Mouse (Mus musculus): ENCODE measurements around the gene Pgpep1.

The Pgpep1 gene

DNA sequence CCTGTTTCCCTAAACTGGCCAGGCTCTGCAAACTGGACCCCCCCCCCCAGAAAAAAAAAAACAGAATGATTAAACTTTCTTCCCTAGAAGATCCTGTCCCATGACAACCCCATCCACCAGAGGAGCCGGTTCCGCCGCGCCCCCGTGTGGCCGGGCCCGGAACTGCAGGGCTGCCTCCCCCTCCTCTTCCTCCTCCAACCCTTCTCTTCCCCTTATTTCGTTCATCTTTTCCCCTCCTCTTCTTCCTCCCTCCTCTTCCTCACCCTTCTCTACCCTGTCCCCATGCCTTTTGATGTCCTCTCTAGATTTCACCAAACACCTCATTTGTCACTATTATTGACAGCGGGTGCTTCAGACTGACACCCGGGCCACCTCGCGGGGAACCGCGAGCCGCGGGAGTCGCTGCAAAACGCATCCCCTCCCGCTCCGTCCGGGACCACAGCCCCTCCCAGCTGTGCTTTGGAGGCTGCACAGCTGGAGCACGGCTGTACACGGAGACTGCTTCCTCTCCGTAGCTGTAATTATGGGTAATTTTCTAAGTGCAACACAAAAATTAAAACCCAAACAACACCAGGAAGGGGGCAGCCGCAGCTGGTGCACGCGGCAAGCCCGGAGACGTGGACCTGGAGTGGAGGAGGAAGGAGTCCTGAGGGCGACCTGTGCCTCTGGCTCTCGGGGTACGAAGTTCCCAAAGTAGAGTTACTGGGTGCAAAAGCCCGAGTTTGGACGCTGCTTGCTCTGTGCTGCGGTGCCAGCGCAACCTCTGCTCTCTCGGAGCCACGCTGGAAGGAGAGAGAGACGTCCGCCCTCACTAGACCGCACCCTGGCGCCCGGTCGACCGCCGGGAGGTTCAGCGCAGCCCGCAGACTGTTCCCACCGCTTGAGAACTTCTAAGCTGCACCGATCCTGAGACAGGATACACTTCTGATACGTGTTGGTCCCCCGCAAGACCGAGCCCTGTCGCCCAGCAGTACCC, 49.1 kb downstream of the Pgpep1 start:
- peaks cover 65% of the 10 kb centered on the region for H3K4me1 ChIP-seq (replicated peaks; ENCODE audit: low read depth, low read length)
- H3K9me3 ChIP-seq (ENCODE audit: low read length) = no peaks in the 10 kb centered on the region
- TF ChIP-seq CTCF (conservative IDR thresholded peaks at IDR 0.05; ENCODE audit: low read length) (peak; percentile 92), NANOG (IDR thresholded peaks at IDR 0.05; ENCODE audit: borderline replicate concordance, low read length) (no peak), POU5F1 (IDR thresholded peaks at IDR 0.05; ENCODE audit: borderline replicate concordance, low read length) (no peak)
- H3K27me3 ChIP-seq (ENCODE audit: insufficient read depth, low read length) = peaks cover 10% of the 10 kb centered on the region
- H3K36me3 ChIP-seq (ENCODE audit: insufficient read depth, low read length) = no peaks in the 10 kb centered on the region; the same call in 1 of the 2 replicates
- H3K4me3 ChIP-seq (replicated peaks; ENCODE audit: low read length) = peak overlapping the region; percentile 93

DNA sequence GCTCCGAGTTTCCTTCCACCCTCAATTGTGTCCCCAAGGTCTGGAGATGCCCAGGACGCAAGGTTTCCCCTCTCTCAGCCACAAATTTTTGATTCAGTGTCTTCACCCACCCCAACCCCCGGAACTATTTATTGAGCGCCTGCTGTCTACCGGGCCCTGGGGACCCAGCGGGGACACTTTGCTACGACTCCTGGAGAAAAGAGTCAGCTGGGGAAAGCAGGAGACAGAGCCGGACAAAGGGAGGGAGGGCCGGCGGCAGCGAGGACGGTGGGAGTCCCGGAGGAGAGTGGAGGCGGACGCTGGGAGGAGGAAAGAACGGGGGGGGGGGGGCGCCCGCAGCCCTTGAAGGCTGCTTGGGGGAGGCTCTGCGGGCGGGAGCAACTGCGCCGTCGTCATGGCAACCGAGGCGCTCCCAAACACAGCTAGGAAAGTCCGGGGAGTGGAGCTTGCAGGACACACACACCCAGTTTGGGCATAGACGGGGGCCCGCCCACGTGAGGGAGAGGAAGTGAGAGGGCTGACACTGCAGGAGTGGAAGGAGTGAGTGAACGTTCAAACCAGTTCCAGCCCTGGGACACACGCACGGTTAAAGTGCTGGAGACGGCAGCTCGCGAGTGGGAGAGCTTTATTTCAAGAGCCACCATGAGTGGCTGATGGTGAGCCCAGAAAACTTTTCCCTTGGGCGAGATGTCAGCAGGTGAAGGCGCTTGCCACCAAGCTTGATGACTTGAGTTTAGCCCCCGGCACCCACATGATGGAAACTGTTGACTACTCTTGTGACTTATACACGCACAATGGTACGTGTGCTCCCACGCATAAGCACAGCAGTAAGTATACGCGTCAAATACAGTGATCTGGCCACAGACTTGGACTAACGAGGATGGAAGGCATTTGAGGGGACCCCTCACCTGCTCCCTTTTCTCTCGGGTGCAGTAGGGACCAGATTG, 50.1 kb downstream of the Pgpep1 start:
- TF ChIP-seq NANOG (IDR thresholded peaks at IDR 0.05; ENCODE audit: borderline replicate concordance, low read length) = no peak
- TF ChIP-seq POU5F1 (IDR thresholded peaks at IDR 0.05; ENCODE audit: borderline replicate concordance, low read length) = no peak
- TF ChIP-seq CTCF (conservative IDR thresholded peaks at IDR 0.05; ENCODE audit: low read length) = no peak
- Histone ChIP-seq H3K36me3 (ENCODE audit: insufficient read depth, low read length) (peaks cover 6% of the 10 kb centered on the region), H3K27me3 (ENCODE audit: insufficient read depth, low read length) (peaks cover 10% of the 10 kb centered on the region), H3K4me1 (replicated peaks; ENCODE audit: low read depth, low read length) (peaks cover 69% of the 10 kb centered on the region), H3K9me3 (ENCODE audit: low read length) (no peaks in the 10 kb centered on the region), H3K4me3 (replicated peaks; ENCODE audit: low read length) (peak overlapping the region; percentile 93)

DNA sequence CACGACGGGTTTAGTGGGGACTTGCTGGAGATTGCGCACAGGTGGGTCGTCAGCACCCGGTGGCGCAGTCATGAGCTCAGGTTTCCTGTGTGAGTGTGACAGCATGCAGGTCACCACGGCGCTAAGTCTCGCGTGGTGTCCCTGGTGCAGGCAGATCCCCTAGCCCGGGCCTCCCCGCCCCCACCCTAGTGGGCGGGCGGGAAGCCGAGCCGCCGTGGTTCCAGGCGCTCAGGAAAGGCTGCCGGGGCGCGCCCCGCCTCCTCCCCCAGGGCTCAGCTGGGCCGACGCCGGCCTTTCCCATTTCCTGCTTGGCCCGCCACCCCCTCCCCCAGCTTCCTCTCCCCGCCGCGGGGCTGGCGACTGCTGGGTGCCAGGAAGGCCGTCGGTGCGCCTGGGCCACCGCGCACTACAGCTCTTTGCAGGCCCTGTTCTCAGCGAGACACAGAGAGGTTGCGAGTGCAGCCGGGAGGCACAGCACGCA, 50.8 kb downstream of the Pgpep1 start:
- peak overlapping the region; percentile 93 for H3K4me3 ChIP-seq (replicated peaks; ENCODE audit: low read length)
- peaks cover 76% of the 10 kb centered on the region for H3K4me1 ChIP-seq (replicated peaks; ENCODE audit: low read depth, low read length)
- H3K36me3 ChIP-seq (ENCODE audit: insufficient read depth, low read length) = peaks cover 13% of the 10 kb centered on the region
- no peaks in the 10 kb centered on the region for H3K9me3 ChIP-seq (ENCODE audit: low read length)
- TF ChIP-seq CTCF (conservative IDR thresholded peaks at IDR 0.05; ENCODE audit: low read length) (no peak), NANOG (IDR thresholded peaks at IDR 0.05; ENCODE audit: borderline replicate concordance, low read length) (no peak), POU5F1 (IDR thresholded peaks at IDR 0.05; ENCODE audit: borderline replicate concordance, low read length) (no peak)
- H3K27me3 ChIP-seq (ENCODE audit: insufficient read depth, low read length) = peaks cover 10% of the 10 kb centered on the region

DNA sequence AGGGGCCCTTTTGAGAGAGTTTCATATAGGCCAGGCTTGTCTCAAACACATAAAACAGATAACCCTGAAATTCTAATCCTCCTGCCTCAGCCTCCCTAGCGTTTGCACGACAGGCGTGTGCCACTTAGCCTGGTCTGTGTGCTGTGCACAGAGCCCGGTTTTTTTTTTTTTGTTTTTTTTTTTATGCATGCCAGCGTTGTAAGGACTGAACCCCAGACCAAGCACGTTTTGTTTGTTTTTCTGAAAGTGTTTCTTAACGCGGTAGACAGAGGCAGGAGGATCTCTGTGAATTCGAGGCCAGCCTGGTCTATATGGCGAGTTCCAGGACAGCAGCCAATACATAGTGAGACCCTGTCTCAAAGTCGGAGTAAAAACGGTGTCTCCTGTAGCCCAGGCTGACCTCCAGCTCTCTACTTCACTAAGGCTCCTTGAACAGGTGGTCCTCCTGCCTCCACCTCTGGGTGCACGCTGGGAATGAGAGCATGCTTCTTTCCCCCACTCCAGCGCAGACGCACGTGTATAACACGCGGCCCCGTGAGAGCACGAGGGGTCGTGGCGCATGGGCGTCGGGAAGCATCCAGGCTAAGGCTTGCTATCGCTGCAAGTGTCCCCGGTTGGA, 51.3 kb downstream of the Pgpep1 start, which contains the start of gene Ssbp4:
Ssbp4 (minus strand) TSS at position 124 of the 619 bp plus-strand sequence.
- no peak for TF ChIP-seq POU5F1 (IDR thresholded peaks at IDR 0.05; ENCODE audit: borderline replicate concordance, low read length)
- TF ChIP-seq CTCF (conservative IDR thresholded peaks at IDR 0.05; ENCODE audit: low read length) = no peak
- no peak for TF ChIP-seq NANOG (IDR thresholded peaks at IDR 0.05; ENCODE audit: borderline replicate concordance, low read length)
- H3K27me3 ChIP-seq (ENCODE audit: insufficient read depth, low read length) = peaks cover 10% of the 10 kb centered on the region
- H3K36me3 ChIP-seq (ENCODE audit: insufficient read depth, low read length) = peaks cover 15% of the 10 kb centered on the region
- H3K4me1 ChIP-seq (replicated peaks; ENCODE audit: low read depth, low read length) = peaks cover 78% of the 10 kb centered on the region
- no peaks in the 10 kb centered on the region for H3K9me3 ChIP-seq (ENCODE audit: low read length)
- peak within 1 kb of the TSS; percentile 93 for H3K4me3 ChIP-seq (replicated peaks; ENCODE audit: low read length)

DNA sequence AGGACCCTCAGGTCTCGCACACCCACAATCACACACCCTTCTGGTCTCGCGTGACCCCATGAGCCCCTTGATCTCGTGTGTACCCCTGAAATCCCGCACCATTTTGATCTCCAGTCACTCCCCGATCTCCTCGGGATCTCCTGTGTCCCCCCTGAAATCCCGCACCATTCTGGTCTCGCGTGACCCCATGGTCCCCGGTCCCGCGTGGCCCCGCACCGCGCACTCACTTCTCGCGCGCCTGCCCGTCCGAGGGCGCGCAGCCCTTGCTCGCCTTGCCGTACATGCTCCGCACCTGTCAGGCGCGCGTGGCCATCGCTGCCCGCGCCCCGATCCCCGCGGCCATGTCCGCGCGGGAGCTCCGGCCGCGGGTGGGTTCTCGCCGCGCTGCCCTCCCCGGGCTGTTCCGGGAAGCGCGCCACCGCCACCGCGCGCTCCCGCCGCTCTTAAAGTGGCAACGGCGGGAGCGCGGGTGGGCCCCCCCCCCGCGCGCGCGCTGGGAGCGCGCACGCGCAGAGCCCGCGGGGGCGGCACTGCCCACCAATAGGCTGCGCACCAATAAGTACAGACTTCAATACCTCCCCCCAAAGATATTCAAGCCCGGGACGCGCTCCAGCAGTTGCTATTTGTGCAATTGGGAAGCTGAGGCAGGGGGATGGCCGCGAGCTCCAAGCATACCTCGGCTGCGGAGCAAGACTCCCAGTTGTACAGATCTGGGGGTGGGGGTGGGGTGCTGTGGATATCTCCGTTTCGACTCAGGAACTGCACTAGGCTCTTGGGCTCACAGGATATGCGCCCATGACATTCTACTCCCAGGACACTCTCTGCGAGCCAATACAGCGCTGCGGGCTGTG, 52.1 kb downstream of the Pgpep1 start:
- no peak for TF ChIP-seq CTCF (conservative IDR thresholded peaks at IDR 0.05; ENCODE audit: low read length)
- no peak for TF ChIP-seq NANOG (IDR thresholded peaks at IDR 0.05; ENCODE audit: borderline replicate concordance, low read length)
- no peak for TF ChIP-seq POU5F1 (IDR thresholded peaks at IDR 0.05; ENCODE audit: borderline replicate concordance, low read length)
- Histone ChIP-seq H3K27me3 (ENCODE audit: insufficient read depth, low read length) (peaks cover 10% of the 10 kb centered on the region), H3K36me3 (ENCODE audit: insufficient read depth, low read length) (peaks cover 15% of the 10 kb centered on the region), H3K4me1 (replicated peaks; ENCODE audit: low read depth, low read length) (peaks cover 78% of the 10 kb centered on the region), H3K4me3 (replicated peaks; ENCODE audit: low read length) (peak overlapping the region; percentile 93), H3K9me3 (ENCODE audit: low read length) (no peaks in the 10 kb centered on the region)

DNA sequence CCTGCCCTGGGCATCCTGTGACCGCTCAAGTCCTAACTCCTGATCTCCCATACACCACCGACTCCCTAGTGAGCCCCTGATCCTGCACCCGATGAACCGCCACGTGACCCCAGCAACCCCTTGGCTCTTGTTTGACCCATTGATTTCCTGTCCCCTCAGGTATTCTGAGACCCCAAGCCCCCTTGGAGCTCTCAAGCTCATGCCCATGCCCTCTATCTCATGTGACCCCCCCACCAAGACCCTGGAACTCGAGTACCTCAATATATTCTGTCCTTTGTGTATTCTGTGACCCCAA, 52.6 kb downstream of the Pgpep1 start:
- Histone ChIP-seq H3K36me3 (ENCODE audit: insufficient read depth, low read length) (peaks cover 21% of the 10 kb centered on the region), H3K9me3 (ENCODE audit: low read length) (no peaks in the 10 kb centered on the region), H3K27me3 (ENCODE audit: insufficient read depth, low read length) (peaks cover 10% of the 10 kb centered on the region), H3K4me3 (replicated peaks; ENCODE audit: low read length) (peak overlapping the region; percentile 93), H3K4me1 (replicated peaks; ENCODE audit: low read depth, low read length) (peaks cover 81% of the 10 kb centered on the region)
- no peak for TF ChIP-seq NANOG (IDR thresholded peaks at IDR 0.05; ENCODE audit: borderline replicate concordance, low read length)
- TF ChIP-seq POU5F1 (IDR thresholded peaks at IDR 0.05; ENCODE audit: borderline replicate concordance, low read length) = no peak
- TF ChIP-seq CTCF (conservative IDR thresholded peaks at IDR 0.05; ENCODE audit: low read length) = no peak
